Mouse (Mus musculus) CH12.LX (cell line): ENCODE measurements around the gene Wdr59. TPM values are rescaled to one million over a fixed set of nuclear protein-coding genes. Genes with fewer than 3 reads are reported as not detected.
A peak's percentile ranks its signal among the peaks of the same experiment; 100 is the strongest.

Experiments used
- DNase-seq: peaks from one replicate; pipeline ENCODE4 v3.0.0-alpha.2; 2013; ENCODE audit errors: extremely low read depth
- H3K27ac ChIP-seq: 2 replicates; pipeline ENCODE4 v1.5.1; 2012; ENCODE audit warnings: low read depth, mild to moderate bottlenecking, control low read depth, moderate library complexity; ENCODE audit not compliant: insufficient read depth
- H3K27me3 ChIP-seq: replicated peaks from 2 replicates; pipeline ENCODE3; 2012; ENCODE audit warnings: inconsistent platforms
- H3K36me3 ChIP-seq, 2 experiments: replicated peaks in 1 of 2; 2 replicates each; pipeline versions ENCODE3 to v1.6.1; 2012; ENCODE audit warnings: inconsistent platforms in 1 of 2, low read length in 1 of 2, mild to moderate bottlenecking in 1 of 2, mixed read lengths in 1 of 2, moderate library complexity in 1 of 2; ENCODE audit not compliant: control insufficient read depth in 1 of 2, insufficient read depth in 1 of 2
- H3K4me1 ChIP-seq, 2 experiments: 2 replicates each; pipeline ENCODE4 v1.6.1; 2012; ENCODE audit warnings: inconsistent platforms in 1 of 2, moderate library complexity in 1 of 2; ENCODE audit not compliant: insufficient read depth in 2 of 2, control insufficient read depth in 1 of 2
- H3K4me2 ChIP-seq: 2 replicates; pipeline ENCODE4 v1.6.1; 2012; ENCODE audit warnings: low read depth, mild to moderate bottlenecking, control low read depth; ENCODE audit not compliant: poor library complexity, insufficient read depth, severe bottlenecking
- H3K4me3 ChIP-seq, 3 experiments: fragments of 150-350 bp in 1 of 3; sonication (generic) in 1 of 3; replicated peaks in 1 of 3; 2 replicates each; pipeline versions ENCODE3 to v1.5.1; 2011 to 2012; ENCODE audit warnings: low read depth in 2 of 3, low read length in 2 of 3, mild to moderate bottlenecking in 2 of 3, moderate library complexity in 2 of 3, control low read depth in 1 of 3, improper control_type of control experiment in 1 of 3, inconsistent platforms in 1 of 3, mixed read lengths in 1 of 3; ENCODE audit not compliant: poor library complexity in 1 of 3
- H3K79me2 ChIP-seq: replicated peaks from 2 replicates; pipeline ENCODE4 v1.6.1; 2012; ENCODE audit warnings: mild to moderate bottlenecking, moderate library complexity; ENCODE audit not compliant: control insufficient read depth, poor library complexity, insufficient read depth, severe bottlenecking; ENCODE audit errors: extremely low read depth
- H3K9ac ChIP-seq: 2 replicates; pipeline ENCODE4 v1.6.1; 2012; ENCODE audit warnings: low read depth, mild to moderate bottlenecking, control low read depth, moderate library complexity; ENCODE audit not compliant: insufficient read depth
- H3K9me3 ChIP-seq: replicated peaks from 2 replicates; pipeline ENCODE3; 2012; ENCODE audit warnings: low read length, inconsistent platforms, mixed read lengths
- CHD2 ChIP-seq: IDR thresholded peaks from 2 replicates; pipeline ENCODE4 v1.6.1; 2011; ENCODE audit warnings: low read length, improper control_type of control experiment
- CTCF ChIP-seq, 2 experiments: IDR thresholded peaks in 1 of 2; conservative IDR thresholded peaks in 1 of 2; 2 replicates each; pipeline ENCODE4 v1.5.1; 2011 to 2012; ENCODE audit warnings: low read depth in 2 of 2, low read length in 2 of 2, improper control_type of control experiment in 1 of 2, inconsistent platforms in 1 of 2, mild to moderate bottlenecking in 1 of 2, moderate library complexity in 1 of 2
- E2F4 ChIP-seq: IDR thresholded peaks from 2 replicates; pipeline ENCODE4 v1.6.1; 2011; ENCODE audit warnings: low read depth, low read length, improper control_type of control experiment; ENCODE audit not compliant: insufficient replicate concordance
- EP300 ChIP-seq: IDR thresholded peaks from 2 replicates; pipeline ENCODE4 v1.6.1; 2011; ENCODE audit warnings: low read length, improper control_type of control experiment
- ETS1 ChIP-seq: conservative IDR thresholded peaks from 2 replicates; pipeline ENCODE4 v1.6.1; 2012; ENCODE audit warnings: low read depth, mild to moderate bottlenecking, inconsistent platforms, low read length, improper control_type of control experiment, moderate library complexity
- IRF4 ChIP-seq: IDR thresholded peaks from 2 replicates; pipeline ENCODE4 v1.6.1; 2014; ENCODE audit warnings: low read depth, mild to moderate bottlenecking, inconsistent platforms, low read length, improper control_type of control experiment
- JUND ChIP-seq: conservative IDR thresholded peaks from 2 replicates; pipeline ENCODE4 v1.6.1; 2011; ENCODE audit warnings: low read depth, low read length, improper control_type of control experiment
- MAFK ChIP-seq: IDR thresholded peaks from 2 replicates; pipeline ENCODE4 v1.6.1; 2011; ENCODE audit warnings: low read length, improper control_type of control experiment; ENCODE audit not compliant: insufficient replicate concordance
- MYC ChIP-seq: IDR thresholded peaks from 2 replicates; pipeline ENCODE4 v1.6.1; 2011; ENCODE audit warnings: low read depth, mild to moderate bottlenecking, improper control_type of control experiment, low read length
- NRF1 ChIP-seq: IDR thresholded peaks from 2 replicates; pipeline ENCODE4 v1.6.1; 2014; ENCODE audit warnings: low read depth, mild to moderate bottlenecking, inconsistent platforms, low read length, improper control_type of control experiment, moderate library complexity
- PAX5 ChIP-seq: IDR thresholded peaks from 2 replicates; pipeline ENCODE4 v1.6.1; 2012; ENCODE audit warnings: low read length, inconsistent platforms, mixed read lengths
- POLR2A ChIP-seq: IDR thresholded peaks from 2 replicates; pipeline ENCODE4 v1.6.1; 2011; ENCODE audit warnings: low read depth, mild to moderate bottlenecking, improper control_type of control experiment, low read length
- RAD21 ChIP-seq: IDR thresholded peaks from 2 replicates; pipeline ENCODE4 v1.6.1; 2011; ENCODE audit warnings: low read depth, mild to moderate bottlenecking, low read length, improper control_type of control experiment, moderate library complexity
- RCOR1 ChIP-seq: conservative IDR thresholded peaks from 2 replicates; pipeline ENCODE4 v1.6.1; 2012; ENCODE audit warnings: low read depth, mild to moderate bottlenecking, inconsistent platforms, low read length, improper control_type of control experiment
- SMC3 ChIP-seq: IDR thresholded peaks from 2 replicates; pipeline ENCODE4 v1.6.1; 2011; ENCODE audit warnings: low read depth, low read length, improper control_type of control experiment
- TBP ChIP-seq: conservative IDR thresholded peaks from 2 replicates; pipeline ENCODE4 v1.6.1; 2011; ENCODE audit warnings: low read depth, low read length, improper control_type of control experiment
- USF2 ChIP-seq: conservative IDR thresholded peaks from 2 replicates; pipeline ENCODE4 v1.6.1; 2011; ENCODE audit warnings: low read depth, low read length, improper control_type of control experiment
- ZC3H11A ChIP-seq: IDR thresholded peaks from 2 replicates; pipeline ENCODE4 v1.6.1; 2012; ENCODE audit warnings: low read depth, mild to moderate bottlenecking, inconsistent platforms, low read length, improper control_type of control experiment
- ZKSCAN1 ChIP-seq: IDR thresholded peaks from 2 replicates; pipeline ENCODE4 v1.6.1; 2012; ENCODE audit warnings: low read depth, inconsistent platforms, low read length, improper control_type of control experiment, borderline replicate concordance
- dilution Hi-C: fragments of 300-500 bp; cut with MboI; formaldehyde crosslinking; loops from 2 replicates; pipeline ENCODE4 v1.14.3; 2020; ENCODE audit warnings: low sequenced_read_pairs; ENCODE audit not compliant: extremely low pct_unique_long_range_greater_than_20kb, extremely low pct_ligation_motif_present
- in situ Hi-C: fragments of 300-500 bp; cut with MboI; formaldehyde crosslinking; loops from 3 replicates; pipeline ENCODE4 v1.14.3; 2019; ENCODE audit warnings: low sequenced_read_pairs, low pct_ligation_motif_present, low pct_unique_long_range_greater_than_20kb, mixed read lengths
- polyA plus RNA-seq: library from polyadenylated mRNA; unstranded; fragments of >175 nt; gene quantifications from 2 replicates; pipeline ENCODE4 v1.2.1, GENCODE M21; 2012; ENCODE audit warnings: low read depth; ENCODE audit not compliant: insufficient read length
- total RNA-seq, 2 experiments: library from RNA; depleted of rRNA; stranded (reverse); fragments of 300-350 nt in 1 of 2; fragments of >200 nt in 1 of 2; gene quantifications; 2 replicates each; pipeline ENCODE4 v1.2.3; 2012 to 2014

Wdr59 gene
- total and polyA plus RNA-seq, 3 experiments = 6.2 to 15.6 (median 8.1) TPM

DNA sequence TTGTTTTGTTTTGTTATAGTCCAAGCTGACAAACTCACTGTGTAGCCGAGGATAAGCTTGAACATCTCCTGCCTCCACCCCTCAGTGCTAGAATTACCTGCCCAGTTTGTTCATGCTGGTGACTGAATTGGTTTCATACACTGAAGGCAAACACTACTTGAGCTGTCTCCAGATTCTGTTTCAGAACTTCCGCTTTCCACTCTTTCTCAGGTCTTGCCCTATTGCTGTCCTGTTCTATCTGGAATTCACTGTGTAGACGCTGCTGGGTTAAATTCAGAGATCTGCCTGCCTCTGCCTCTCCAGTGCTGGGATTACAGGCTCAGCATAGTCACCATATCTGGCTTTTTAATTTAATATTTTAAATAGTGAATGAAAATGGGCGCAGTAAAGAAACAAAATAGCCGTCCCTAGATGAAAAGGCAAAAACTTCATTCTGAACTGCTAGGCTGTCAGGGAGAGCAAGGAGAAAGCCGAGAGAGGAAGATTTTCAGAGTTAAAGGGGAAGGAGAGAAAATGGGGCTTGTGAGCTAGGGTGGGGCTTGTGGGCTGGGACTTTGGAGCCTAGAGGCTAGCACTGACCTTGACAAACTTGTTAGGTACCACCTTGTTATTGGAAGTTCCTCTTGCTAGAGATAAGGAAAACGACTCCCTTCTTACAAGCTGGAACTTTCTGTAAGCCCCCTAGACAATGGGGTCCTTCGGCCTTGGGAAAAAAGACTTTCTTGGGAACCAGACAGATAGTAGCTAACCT is 23.7 kb upstream of the Wdr59 start:
- H3K9ac ChIP-seq = no peak overlapping the region
- peaks cover 0 to 19% of the 10 kb centered on the region in 2 experiments; a peak in 2 of 4 replicates for H3K4me1 ChIP-seq
- TF ChIP-seq MAFK (no peak), POLR2A (no peak), ZKSCAN1 (no peak), SMC3 (no peak), RCOR1 (no peak), CTCF (conservative IDR thresholded peaks at IDR 0.05 in 1 of 2, IDR thresholded peaks at IDR 0.05 in 1 of 2; ENCODE audit: low read depth in 2 of 2, low read length in 2 of 2) (no peak), MYC (no peak), USF2 (no peak), IRF4 (no peak), EP300 (no peak), ETS1 (no peak), NRF1 (no peak), E2F4 (no peak), TBP (no peak), ZC3H11A (no peak)
- H3K4me2 ChIP-seq = no peak overlapping the region
- no peak for DNase-seq
- H3K36me3 ChIP-seq = peaks cover 0 to 25% of the 10 kb centered on the region in 2 experiments
- H3K9me3 ChIP-seq = peaks cover 5% of the 10 kb centered on the region
- no peak overlapping the region for H3K4me3 ChIP-seq
- dilution Hi-C loops = no loop called here
- H3K27ac ChIP-seq = no peak overlapping the region
- in situ Hi-C loops = no loop called here
- H3K79me2 ChIP-seq = no peaks in the 10 kb centered on the region; the same call in 1 of the 2 replicates
- H3K27me3 ChIP-seq = no peaks in the 10 kb centered on the region

DNA sequence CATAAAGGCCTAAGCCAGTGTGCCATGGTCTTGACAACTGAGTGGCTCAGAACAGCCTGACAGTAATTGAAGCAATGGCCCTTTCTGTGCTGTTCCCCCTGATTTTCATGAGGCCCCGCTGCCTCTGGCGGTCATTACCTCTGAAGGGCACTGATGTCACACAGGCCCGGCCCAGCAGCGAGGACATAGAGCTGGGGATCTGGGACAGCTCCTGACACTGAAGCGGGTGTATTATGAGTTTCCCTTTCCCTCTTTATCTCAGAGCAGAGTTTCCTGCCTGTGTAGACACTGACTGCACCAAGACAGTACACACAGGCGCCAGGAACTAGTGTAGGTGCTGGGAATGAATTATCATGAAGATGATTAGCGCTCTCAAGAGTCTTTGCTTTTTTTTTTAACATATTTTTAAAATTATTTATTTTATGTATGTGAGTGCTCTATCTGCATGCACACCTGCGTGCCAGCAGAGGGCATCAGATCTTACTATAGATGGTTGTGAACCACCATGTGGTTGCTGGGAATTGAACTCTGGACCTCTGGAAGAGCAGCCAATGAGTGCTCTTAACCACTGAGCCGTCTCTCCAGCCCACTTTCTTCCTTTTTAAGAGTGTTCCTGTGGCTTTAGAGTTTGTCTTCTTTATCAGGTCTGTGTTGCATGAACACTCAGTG is 22.0 kb upstream of the Wdr59 start:
- peaks cover 0 to 28% of the 10 kb centered on the region in 2 experiments; a peak in 2 of 4 replicates for H3K4me1 ChIP-seq
- no peak overlapping the region for H3K9ac ChIP-seq
- dilution Hi-C loops (no loop called here), in situ Hi-C loops (no loop called here)
- no peak overlapping the region for H3K4me3 ChIP-seq
- H3K27ac ChIP-seq = no peak overlapping the region
- H3K27me3 ChIP-seq = no peaks in the 10 kb centered on the region
- peaks cover 5% of the 10 kb centered on the region for H3K9me3 ChIP-seq
- no peak overlapping the region for H3K4me2 ChIP-seq
- TF ChIP-seq CHD2 (no peak), PAX5 (no peak), JUND (no peak), RAD21 (no peak; the same call in 1 of the 2 replicates), CTCF (conservative IDR thresholded peaks at IDR 0.05 in 1 of 2, IDR thresholded peaks at IDR 0.05 in 1 of 2; ENCODE audit: low read depth in 2 of 2, low read length in 2 of 2) (peak in 1 of 2 experiments; percentile 12; a peak in 1 of 4 replicates)
- peaks cover 0 to 24% of the 10 kb centered on the region in 2 experiments for H3K36me3 ChIP-seq
- no peaks in the 10 kb centered on the region; the same call in 1 of the 2 replicates for H3K79me2 ChIP-seq
- DNase-seq = no peak
